Mouse (Mus musculus) C2C12 (cell line): Measurements from ENCODE around the gene Gm13691. TPM values are rescaled to one million over a fixed set of nuclear protein-coding genes. Genes with fewer than 3 reads are reported as not detected.
"Not testable (repeated sequence)": the region's sequence is repeated elsewhere in the genome, so short reads cannot be mapped to it uniquely, and the experiment has no call there.

Source experiments
- H3K27me3 ChIP-seq: one replicate; pipeline ENCODE4 v1.6.1; 2011; ENCODE audit not compliant: control insufficient read depth, insufficient read depth, insufficient read length
- H3K36me3 ChIP-seq: one replicate; pipeline ENCODE4 v1.6.1; 2011; ENCODE audit not compliant: control insufficient read depth, insufficient read depth
- H3K4me3 ChIP-seq: one replicate; pipeline ENCODE4 v1.5.1; 2011; ENCODE audit warnings: mild to moderate bottlenecking, control low read depth; ENCODE audit not compliant: poor library complexity, insufficient read depth, severe bottlenecking
- H3K79me2 ChIP-seq: one replicate; pipeline ENCODE4 v1.6.1; 2011; ENCODE audit not compliant: control insufficient read depth, insufficient read depth
- H3K79me3 ChIP-seq: one replicate; pipeline ENCODE4 v1.6.1; 2011; ENCODE audit warnings: low read depth, control low read depth
- H3ac ChIP-seq: one replicate; pipeline ENCODE3; 2011; ENCODE audit warnings: low read depth; ENCODE audit not compliant: control insufficient read depth, insufficient read length
- CEBPB ChIP-seq: IDR thresholded peaks from one replicate; pipeline ENCODE4 v1.6.1; 2011; ENCODE audit warnings: low read depth, mild to moderate bottlenecking, control low read depth, moderate library complexity
- CTCF ChIP-seq: IDR thresholded peaks from one replicate; pipeline ENCODE4 v1.5.1; 2011; ENCODE audit not compliant: control insufficient read depth, insufficient read depth, insufficient read length
- FOSL1 ChIP-seq: IDR thresholded peaks from one replicate; pipeline ENCODE4 v1.8.0; 2011; ENCODE audit warnings: mild to moderate bottlenecking, low read length; ENCODE audit not compliant: poor library complexity, insufficient read depth, severe bottlenecking
- MAX ChIP-seq: IDR thresholded peaks from one replicate; pipeline ENCODE4 v1.6.1; 2011; ENCODE audit warnings: mild to moderate bottlenecking, control low read depth
- MYOD1 ChIP-seq: IDR thresholded peaks from one replicate; pipeline ENCODE4 v1.6.1; 2011; ENCODE audit warnings: low read depth; ENCODE audit not compliant: control insufficient read depth, insufficient read length
- MYOG ChIP-seq: IDR thresholded peaks from one replicate; pipeline ENCODE4 v1.6.1; 2011; ENCODE audit not compliant: control insufficient read depth, insufficient read length; ENCODE audit errors: extremely low read depth
- USF1 ChIP-seq: IDR thresholded peaks from one replicate; pipeline ENCODE4 v1.6.1; 2011; ENCODE audit warnings: low read depth, mild to moderate bottlenecking, control low read depth, moderate library complexity
- long read RNA-seq, 2 experiments: library from polyadenylated mRNA; unstranded; transcript quantifications; one replicate each; pipeline ENCODE4 v2.0.0; 2019 to 2020
- polyA plus RNA-seq: library from polyadenylated mRNA; unstranded; fragments of >200 nt; fragmentation: generic; extraction: Trizol; gene quantifications from one replicate; pipeline ENCODE4 v1.2.1, GENCODE M21; 2012; ENCODE audit warnings: missing spikeins

The Gm13691 gene
- polyA plus RNA-seq: not detected
- long read RNA-seq, experiment 1: 0 reads
- long read RNA-seq, experiment 2: 0 reads

GRCm38 (mm10) chr2:83990253-83990652, at the start of gene Gm13691:
TSS of gene Gm13691 (plus strand) at chr2:83990553.
- H3K4me3 ChIP-seq, H3K36me3 ChIP-seq, H3K27me3 ChIP-seq, H3K79me2 ChIP-seq, H3ac ChIP-seq, H3K79me3 ChIP-seq: not testable (repeated sequence)

- H3K4me3 ChIP-seq: no peak within 1 kb of the TSS
These were observed 49.4 kb upstream of the Gm13691 start, which contains the start of gene Zswim2 for GRCm38 (mm10) chr2:83940931-83941361. TSS of gene Zswim2 (minus strand) at chr2:83941228.

GRCm38 (mm10) chr2:83941378-83941777, 49.0 kb upstream of the Gm13691 start:
- no peak for TF ChIP-seq CTCF
- TF ChIP-seq CEBPB: no peak
- no peak for TF ChIP-seq FOSL1
- no peak for TF ChIP-seq USF1
- no peak for TF ChIP-seq MAX
- TF ChIP-seq MYOG: no peak
- TF ChIP-seq MYOD1: no peak
- Histone ChIP-seq H3K79me2 (no peaks in the 10 kb centered on the region), H3K79me3 (no peaks in the 10 kb centered on the region), H3K4me3 (no peak overlapping the region), H3ac (no peak overlapping the region), H3K27me3 (no peaks in the 10 kb centered on the region), H3K36me3 (no peaks in the 10 kb centered on the region)

More at GRCm38 (mm10) chr2:83940931-83941361, 49.4 kb upstream of the Gm13691 start, which contains the start of gene Zswim2:
- no peaks in the 10 kb centered on the region for H3K79me3 ChIP-seq
- no peak for TF ChIP-seq CEBPB
- TF ChIP-seq MYOG: no peak
- no peak for TF ChIP-seq FOSL1
- TF ChIP-seq MAX: no peak
- TF ChIP-seq USF1: no peak
- TF ChIP-seq CTCF: no peak
- no peak for TF ChIP-seq MYOD1
- no peaks in the 10 kb centered on the region for H3K27me3 ChIP-seq
- H3K79me2 ChIP-seq: no peaks in the 10 kb centered on the region
- H3ac ChIP-seq: no peak within 1 kb of the TSS
- no peaks in the 10 kb centered on the region for H3K36me3 ChIP-seq

GRCm38 (mm10) chr2:83941792-83942191, 48.6 kb upstream of the Gm13691 start:
- Histone ChIP-seq H3K79me2 (no peaks in the 10 kb centered on the region), H3K27me3 (no peaks in the 10 kb centered on the region), H3ac (no peak overlapping the region), H3K4me3 (no peak overlapping the region), H3K79me3 (no peaks in the 10 kb centered on the region), H3K36me3 (no peaks in the 10 kb centered on the region)
- no peak for TF ChIP-seq CTCF
- no peak for TF ChIP-seq MYOD1
- no peak for TF ChIP-seq MYOG
- TF ChIP-seq MAX: no peak

- H3K79me2 ChIP-seq, H3K27me3 ChIP-seq, H3ac ChIP-seq, H3K4me3 ChIP-seq, H3K79me3 ChIP-seq, H3K36me3 ChIP-seq: not testable (repeated sequence)
These were observed 35.0 kb upstream of the Gm13691 start, which contains the start of gene Gm13698 for GRCm38 (mm10) chr2:83955393-83955792. TSS of gene Gm13698 (plus strand) at chr2:83955693.

- not testable (repeated sequence) for H3K27me3 ChIP-seq, H3K36me3 ChIP-seq, H3K4me3 ChIP-seq, H3ac ChIP-seq, H3K79me2 ChIP-seq, H3K79me3 ChIP-seq
These were observed 29.1 kb upstream of the Gm13691 start, which contains the start of gene Gm13693 for GRCm38 (mm10) chr2:83961203-83961602. TSS of gene Gm13693 (plus strand) at chr2:83961503.

- not testable (repeated sequence) for H3K27me3 ChIP-seq, H3K79me2 ChIP-seq, H3K4me3 ChIP-seq, H3K79me3 ChIP-seq, H3K36me3 ChIP-seq, H3ac ChIP-seq
These were observed 23.3 kb upstream of the Gm13691 start, which contains the start of gene Gm13695 for GRCm38 (mm10) chr2:83967013-83967412. TSS of gene Gm13695 (plus strand) at chr2:83967313.

GRCm38 (mm10) chr2:83972823-83973222, 17.5 kb upstream of the Gm13691 start, which contains the start of gene Gm13696:
TSS of gene Gm13696 (plus strand) at chr2:83973123.
- not testable (repeated sequence) for H3K36me3 ChIP-seq, H3K4me3 ChIP-seq

GRCm38 (mm10) chr2:83978633-83979032, 11.7 kb upstream of the Gm13691 start, which contains the start of gene Gm13694:
TSS of gene Gm13694 (plus strand) at chr2:83978933.
- not testable (repeated sequence) for H3K27me3 ChIP-seq, H3K36me3 ChIP-seq, H3K4me3 ChIP-seq, H3K79me3 ChIP-seq, H3ac ChIP-seq, H3K79me2 ChIP-seq

More at GRCm38 (mm10) chr2:83972823-83973222, 17.5 kb upstream of the Gm13691 start, which contains the start of gene Gm13696:
- H3K79me2 ChIP-seq, H3ac ChIP-seq, H3K27me3 ChIP-seq, H3K79me3 ChIP-seq: not testable (repeated sequence)

GRCm38 (mm10) chr2:83984443-83984842, 5.9 kb upstream of the Gm13691 start, which contains the start of gene Gm13697:
TSS of gene Gm13697 (plus strand) at chr2:83984743.
- H3K27me3 ChIP-seq, H3K36me3 ChIP-seq, H3K79me3 ChIP-seq, H3K4me3 ChIP-seq, H3ac ChIP-seq, H3K79me2 ChIP-seq: not testable (repeated sequence)
